Mouse (Mus musculus) adrenal gland, adult 8-10 months (tissue): Measurements from ENCODE around the gene Atox1. TPM values are rescaled to one million over a fixed set of nuclear protein-coding genes. Genes with fewer than 3 reads are reported as not detected.

ENCODE experiments used
- DNase-seq: peaks from one replicate; pipeline ENCODE4 v3.0.0; 2022
- microRNA-seq, 2 experiments: library from miRNA; unstranded; fragments of <30 nt; microRNA quantifications; one replicate each; pipeline ENCODE4 v1.2.0; 2022
- total RNA-seq, 4 experiments: library from RNA; stranded (reverse); gene quantifications; 2 replicates each; pipeline ENCODE4 v1.2.4; 2022

Gene Atox1
- total RNA-seq, 4 experiments from 2014 or later = 171 to 396 (median 303) TPM

DNA sequence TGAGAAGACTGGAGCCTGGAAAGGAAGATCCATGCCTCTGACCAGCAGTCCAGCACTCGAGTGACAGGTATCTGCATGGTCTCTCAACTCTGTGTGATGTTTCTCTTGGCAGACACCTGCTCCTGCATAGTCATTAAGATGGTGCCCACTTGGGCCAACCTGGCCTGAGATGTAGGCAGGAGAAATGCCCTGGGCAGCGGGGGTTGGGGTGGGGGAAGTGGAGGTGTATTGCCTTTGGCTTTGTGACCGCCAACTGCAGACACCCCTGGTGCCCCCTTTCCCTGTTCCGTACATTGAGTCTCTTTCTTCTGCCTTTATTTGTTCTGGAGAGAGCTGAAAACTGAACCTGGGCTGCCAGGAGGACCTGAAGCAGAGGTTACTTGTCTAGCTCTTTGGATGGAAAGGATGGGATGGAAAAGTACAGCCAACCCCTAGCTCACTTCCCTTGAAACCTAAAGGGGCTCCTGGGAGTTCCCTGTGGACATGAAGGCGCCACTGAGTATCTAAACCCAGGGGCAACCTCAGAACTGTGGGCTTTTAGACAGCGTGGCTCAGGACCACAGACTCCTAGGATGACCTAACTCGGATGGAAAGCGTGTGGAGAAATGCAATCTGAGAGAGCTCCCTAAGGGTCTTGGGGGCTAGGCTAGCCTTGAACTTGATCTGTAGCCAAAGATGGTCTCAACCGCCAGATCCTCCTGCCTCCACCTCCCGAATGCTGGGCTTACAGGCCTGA is 48.2 kb downstream of the Atox1 start:
- no peak for DNase-seq

DNA sequence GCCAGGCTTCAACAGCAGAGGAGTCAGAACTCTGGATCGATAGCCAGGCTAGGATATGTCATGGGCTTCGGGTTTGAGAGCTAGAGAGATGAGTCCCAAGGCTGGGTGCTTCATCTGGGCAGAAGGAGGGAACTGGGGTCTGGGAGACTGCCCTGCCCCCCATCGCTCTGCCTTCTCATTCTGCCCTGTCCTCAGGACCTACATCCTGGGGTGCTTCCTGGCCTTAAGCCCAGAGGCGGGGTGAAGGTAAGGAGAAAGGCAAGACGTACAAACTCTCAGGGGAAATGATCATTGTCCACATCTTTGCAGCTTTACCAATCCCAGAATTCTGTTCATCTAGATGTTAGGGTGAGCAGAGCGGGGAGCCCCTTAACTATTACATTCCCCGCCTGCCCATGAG is 49.0 kb downstream of the Atox1 start:
- no peak for DNase-seq

DNA sequence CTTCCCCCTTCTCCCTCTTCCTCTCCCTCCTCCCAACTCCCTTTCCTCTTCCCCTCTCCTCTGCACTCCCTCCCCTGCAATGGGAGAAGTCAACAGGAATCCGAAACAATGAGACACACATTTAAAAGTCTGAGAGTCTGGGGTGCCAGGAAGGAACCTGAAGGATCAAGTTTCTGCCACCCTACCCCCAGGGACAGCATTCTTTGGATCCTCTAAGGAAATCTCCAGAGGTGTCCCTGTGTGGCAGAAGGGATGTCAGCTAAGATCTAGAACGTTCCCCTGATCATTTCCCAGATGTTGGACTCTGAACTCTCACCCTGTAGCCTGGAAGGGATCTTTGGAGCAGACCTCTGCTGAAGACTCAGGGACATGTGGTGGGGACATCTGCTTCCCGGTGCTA is 50.5 kb downstream of the Atox1 start:
- DNase-seq = no peak

DNA sequence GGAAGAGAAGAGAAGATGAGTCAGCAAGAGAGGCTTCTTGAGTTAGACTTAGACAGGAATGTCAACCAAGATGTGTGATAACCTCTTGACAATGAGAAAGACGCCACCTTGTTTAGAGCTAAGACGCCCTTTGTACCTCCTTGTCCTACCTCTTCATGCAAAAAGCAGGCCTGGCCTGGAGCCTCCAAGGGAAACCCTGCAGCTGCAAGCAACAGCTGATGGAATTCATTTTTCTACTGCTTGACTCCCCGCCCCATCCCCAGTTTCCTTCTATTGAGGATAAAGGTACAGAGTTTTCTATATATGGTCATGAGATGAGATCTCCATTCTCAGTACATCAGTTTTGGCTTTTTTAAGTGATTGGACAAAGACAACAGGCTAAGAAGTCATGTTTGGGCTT is 51.0 kb downstream of the Atox1 start:
- no peak for DNase-seq

DNA sequence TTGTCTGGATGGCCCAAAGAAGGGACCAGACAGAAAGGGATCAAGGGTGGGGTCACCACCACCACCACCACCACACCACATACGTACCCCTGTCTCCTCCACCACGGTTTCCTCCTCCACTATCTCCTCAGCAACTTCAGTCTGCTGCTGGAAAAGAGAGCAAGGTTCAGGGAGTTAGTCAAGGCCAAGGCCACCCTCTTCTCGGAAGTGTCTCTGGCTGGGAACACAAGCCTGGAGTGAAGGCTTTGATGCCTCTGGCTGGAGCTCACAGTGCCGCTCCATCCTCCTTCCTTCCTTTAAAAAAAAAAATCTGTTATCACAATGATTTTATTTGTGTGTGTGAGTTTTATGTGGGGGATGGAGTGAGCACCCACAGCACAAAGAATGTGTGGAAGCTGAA is 53.9 kb downstream of the Atox1 start:
- peak; percentile 72 for DNase-seq

DNA sequence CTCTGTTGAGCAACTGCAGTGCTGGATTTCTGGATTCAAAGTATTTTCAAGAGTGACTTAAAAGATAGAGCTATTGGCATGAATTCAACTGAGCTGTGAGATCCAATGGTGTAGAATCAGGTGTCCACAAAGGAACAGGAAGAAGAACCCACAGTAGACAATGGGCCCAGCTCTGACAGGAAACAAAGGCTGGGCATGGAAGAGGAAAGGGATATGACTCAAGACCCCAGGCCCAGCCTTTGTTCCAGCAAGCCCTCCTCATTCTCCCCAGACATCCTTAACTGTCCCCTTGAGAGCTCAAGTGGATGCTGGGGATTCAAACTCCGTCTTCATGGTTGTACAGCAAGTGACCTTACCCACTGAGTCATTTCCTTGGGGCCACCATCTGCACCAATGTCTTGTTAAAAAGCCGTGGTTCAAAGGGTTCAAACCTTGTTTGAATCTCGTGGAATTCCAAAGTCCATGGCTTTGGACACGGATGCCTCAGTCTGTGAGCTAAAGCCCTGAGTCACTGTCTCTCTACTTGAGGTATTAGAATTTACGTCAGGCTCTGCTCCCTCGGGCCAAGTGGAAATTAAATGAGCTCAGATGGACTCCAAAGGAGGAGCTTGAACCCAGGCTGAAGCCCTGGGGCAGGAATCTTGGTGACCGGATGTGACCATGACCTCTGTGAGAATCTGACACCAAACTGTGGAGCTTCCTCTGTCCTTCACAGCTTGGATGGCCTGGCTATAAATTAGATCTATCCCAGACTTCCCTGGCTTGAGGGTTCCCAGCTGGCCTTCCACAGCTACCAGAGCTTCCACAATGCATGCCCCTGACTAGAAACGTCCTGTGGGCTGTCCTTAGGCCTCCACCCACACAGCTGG is 55.2 kb downstream of the Atox1 start:
- DNase-seq = peak; percentile 90

DNA sequence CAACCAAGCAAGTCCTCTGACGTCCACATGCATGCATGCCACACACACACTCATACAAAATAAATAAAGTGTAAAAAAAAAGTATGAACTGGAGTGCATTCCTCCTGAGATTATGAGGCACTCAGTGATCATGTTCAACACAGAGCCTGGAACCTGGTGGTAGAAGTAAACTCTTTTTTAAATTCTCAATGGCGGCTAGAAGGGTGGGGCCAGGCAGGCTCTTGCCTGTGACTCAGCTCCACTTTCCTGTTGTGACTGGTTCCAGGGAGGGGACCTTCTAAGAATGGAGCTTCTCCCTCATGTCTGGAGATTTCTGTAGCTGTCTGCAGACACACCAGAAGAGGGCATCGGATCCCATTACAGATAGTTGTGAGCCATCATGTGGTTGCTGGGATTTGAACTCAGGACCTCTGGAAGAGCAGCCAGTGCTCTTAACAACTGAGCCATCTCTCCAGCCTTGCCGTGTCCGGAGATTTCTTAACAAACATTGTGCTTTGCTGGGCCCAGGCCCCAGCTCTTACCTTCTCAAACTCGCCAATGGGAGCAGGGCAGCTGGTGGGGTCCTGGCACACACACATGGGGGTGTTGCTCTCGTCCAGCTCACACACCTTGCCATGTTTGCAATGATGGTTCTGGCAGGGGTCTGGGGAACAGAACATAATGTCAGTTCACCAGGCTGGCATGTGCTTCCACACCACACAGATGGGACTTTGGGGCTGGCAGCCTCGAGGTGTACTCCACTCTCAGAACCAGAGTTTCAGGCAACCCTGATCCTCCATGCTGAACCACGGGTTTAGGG is 56.2 kb downstream of the Atox1 start:
- DNase-seq = no peak

DNA sequence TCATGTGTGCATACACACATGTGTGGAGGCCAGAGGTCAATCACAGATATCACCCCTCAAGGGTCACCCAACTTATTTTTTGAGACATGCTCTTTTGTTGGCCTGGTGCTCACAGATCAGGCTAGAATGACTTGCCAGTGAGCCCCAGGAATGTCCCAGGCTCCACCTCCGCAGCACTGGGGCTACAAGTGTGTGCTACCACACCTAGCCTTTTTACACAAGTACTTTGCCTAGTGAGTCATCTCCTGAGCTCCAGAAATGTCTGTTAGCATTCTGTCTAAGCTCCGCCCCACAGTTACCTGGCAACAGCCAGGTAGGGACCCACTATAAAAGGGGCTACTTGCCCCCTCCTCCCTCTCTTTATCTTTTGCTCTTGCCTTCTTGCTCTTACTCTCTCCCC is 60.2 kb downstream of the Atox1 start:
- DNase-seq = no peak

DNA sequence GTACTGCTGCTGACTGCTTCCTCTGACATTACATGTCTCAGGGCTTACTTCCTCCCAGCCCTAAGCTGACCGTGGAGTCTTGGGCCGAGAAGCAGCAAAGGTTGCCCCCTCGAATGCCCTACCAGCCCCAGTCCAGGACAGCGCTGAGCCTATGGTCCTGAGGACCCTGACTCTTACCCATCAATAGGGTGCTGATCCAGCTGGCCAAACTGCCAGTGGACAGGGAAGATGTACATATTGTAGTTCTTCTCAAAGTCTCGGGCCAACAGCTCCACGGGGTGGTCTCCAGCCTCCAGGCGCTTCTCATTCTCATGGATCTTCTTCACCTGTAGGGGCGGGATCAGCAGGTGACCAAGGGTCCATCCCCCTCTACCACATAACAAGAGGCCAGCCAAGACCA is 62.7 kb downstream of the Atox1 start:
- no peak for DNase-seq

DNA sequence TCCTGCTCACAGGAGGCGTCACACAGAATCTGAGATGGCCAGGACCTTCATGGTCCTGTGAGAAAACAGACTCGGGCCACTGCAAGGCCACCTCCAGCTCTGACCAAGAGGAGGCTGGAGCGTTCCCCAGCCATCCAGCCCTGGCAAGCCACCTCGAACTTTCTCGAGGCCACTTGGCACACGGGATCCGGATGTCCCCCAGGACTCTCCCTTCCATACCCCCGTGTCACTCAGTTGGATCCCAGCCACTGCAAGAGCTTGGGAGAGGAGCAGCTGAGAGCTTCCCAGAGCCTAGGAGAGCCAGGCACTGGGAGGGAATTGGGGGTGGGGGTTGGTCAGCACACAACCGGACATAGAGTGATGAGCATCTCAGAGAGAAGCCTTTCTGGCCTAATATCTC is 63.6 kb downstream of the Atox1 start:
- peak; percentile 70 for DNase-seq

DNA sequence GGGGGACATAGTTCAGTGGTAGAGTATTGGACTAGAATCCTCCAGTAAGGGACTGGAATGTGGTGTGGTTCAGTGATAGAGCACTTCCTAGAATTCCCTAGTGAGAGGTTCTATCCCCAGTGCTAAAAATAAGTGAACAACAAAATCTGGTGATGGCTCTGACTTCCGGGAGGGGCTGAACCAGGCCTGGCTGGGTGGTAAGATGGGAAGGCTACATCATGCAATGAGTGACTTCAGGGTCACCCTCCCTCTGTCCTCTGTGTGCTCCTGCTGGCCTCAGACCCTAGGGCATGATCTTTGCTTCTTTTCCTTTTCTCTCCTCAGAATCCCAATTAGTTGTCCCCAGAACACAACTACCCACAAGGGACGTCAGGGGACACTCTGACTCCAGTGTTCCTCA is 64.0 kb downstream of the Atox1 start:
- DNase-seq = no peak

Small RNAs within 50 kb of the gene (microRNA-seq; reads per million reads assigned to microRNA genes)
- gene Mir7652 = 0 reads per million in 2 experiments

Other genes starting within 250 kb of the Atox1 start
- gene Fat2, start 124.7 kb downstream of the Atox1 start, total RNA-seq = under 1 TPM; 0.03 to 0.08 (median 0.06) TPM
- 1,000 to 10,000 TPM; 1,201 to 2,025 (median 1,729) TPM for gene Sparc, start 38.1 kb downstream of the Atox1 start, total RNA-seq
- 10 to 100 TPM; 49.8 to 58.6 (median 57.0) TPM for gene G3bp1, start 8.4 kb upstream of the Atox1 start, total RNA-seq
- gene Glra1, start 147.0 kb upstream of the Atox1 start, total RNA-seq = not detected